Mouse (Mus musculus) lung, postnatal 0 days (tissue): Measurements from ENCODE around the gene Rapgef6.

Source experiments
- CTCF ChIP-seq: IDR thresholded peaks from 2 replicates; pipeline ENCODE4 v1.5.1; 2016; ENCODE audit warnings: antibody characterized with exemption, mild to moderate bottlenecking
- EP300 ChIP-seq: IDR thresholded peaks from 2 replicates; pipeline ENCODE4 v1.6.1; 2016; ENCODE audit warnings: antibody characterized with exemption, mild to moderate bottlenecking, control low read depth

- peak; percentile 60 for TF ChIP-seq CTCF
- no peak for TF ChIP-seq EP300
Observed at GRCm38 (mm10) chr11:54562761-54563160, 40.1 kb downstream of the Rapgef6 start.
